Mouse (Mus musculus) frontal cortex, adult (tissue): Measurements from ENCODE around the gene Creg1.
"Not testable (repeated sequence)": the region's sequence is repeated elsewhere in the genome, so short reads cannot be mapped to it uniquely, and the experiment has no call there.

ENCODE experiments used
- ATAC-seq: cut with Nextera tagmentation; 2 replicates; pipeline ENCODE4 v1.9.2; 2017; ENCODE audit warnings: mild to moderate bottlenecking, moderate library complexity, mixed read lengths; ENCODE audit not compliant: low TSS enrichment

Gene Creg1

DNA sequence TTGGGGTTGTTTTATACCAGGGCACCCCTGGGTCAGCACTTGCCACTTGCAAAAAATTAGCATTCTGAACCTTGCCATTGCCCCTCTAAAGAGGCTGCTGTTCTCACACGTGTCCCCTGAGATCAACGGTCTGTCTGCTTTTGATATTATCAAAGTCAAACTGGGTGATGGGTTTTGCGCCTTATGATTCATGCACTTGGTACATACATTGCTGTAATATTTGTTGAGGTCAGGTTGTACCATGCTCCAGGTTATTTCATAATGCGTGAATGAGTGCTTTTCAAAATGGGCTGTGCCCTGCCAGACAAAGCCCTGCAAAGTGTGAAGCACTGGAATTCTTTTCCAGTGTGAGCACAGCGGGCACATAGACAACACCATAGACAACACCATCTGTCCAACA lies 11.7 kb upstream of the Creg1 start:
- ATAC-seq = no peak

GRCm38 (mm10) chr1:165754205-165754604 lies 9.3 kb upstream of the Creg1 start:
- no peak for ATAC-seq

DNA sequence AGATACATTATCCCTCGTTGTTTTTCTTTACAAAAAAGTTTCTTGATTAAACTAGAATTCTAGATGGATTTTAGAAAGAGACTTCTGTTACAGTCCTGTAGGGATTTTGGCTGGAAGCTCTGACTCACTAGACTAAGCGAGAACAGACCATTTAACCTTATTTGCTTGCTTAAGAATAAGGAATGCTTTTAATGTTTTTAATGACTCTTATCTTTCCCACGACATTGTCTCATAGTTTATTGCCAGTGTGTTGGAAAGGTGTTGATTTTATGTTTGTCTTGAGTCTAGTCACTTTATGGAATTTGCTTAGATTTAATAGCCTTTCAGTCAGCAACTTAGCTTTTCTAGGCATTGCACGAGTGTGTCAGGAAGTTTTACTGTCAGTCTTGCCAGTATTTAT lies 8.4 kb upstream of the Creg1 start:
- no peak for ATAC-seq

GRCm38 (mm10) chr1:165761522-165762305 lies 1.8 kb upstream of the Creg1 start:
- no peak for ATAC-seq

DNA sequence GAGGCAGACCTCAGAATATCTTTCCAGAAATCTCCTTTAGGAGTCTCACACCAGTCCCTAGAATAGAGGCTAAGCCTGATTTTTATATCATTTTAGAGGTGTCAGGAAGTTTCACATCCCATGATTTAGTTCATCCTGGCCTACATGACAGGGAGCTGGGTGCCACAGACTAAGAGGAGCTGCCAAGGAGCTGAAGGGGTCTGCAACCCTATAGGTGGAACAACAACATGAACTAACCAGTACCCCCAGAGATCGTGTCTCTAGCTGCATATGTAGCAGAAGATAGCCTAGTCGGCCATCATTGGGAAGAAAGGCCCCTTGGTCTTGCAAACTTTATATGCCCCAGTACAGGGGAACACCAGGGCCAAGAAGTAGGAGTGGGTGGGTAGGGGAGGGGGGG lies 1.0 kb upstream of the Creg1 start:
- not testable (repeated sequence) for ATAC-seq

- ATAC-seq = peak; percentile 31
These were observed 472 bp upstream of the Creg1 start for GRCm38 (mm10) chr1:165762914-165763634.

DNA sequence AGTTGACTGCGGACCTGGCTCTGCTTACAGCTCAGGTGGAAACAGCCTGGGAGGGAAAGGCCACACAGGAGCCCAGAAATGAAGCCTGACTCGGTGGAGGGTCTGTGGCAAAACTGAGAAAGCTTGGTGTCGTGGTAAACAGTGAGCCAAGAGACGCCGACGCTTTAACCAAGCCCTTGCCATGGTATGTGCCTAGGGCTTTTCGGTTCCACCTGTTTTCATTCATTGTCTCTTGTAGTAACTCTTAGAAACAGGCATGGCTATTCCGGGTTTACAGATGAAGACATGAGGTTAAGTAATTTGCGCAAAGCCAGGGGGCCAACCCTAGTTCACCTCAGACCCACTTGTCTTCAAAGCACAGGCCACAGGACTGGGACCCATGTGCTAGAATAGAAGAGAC lies 1.0 kb downstream of the Creg1 start:
- no peak for ATAC-seq

GRCm38 (mm10) chr1:165765041-165765440 lies 1.5 kb downstream of the Creg1 start:
- ATAC-seq = no peak

DNA sequence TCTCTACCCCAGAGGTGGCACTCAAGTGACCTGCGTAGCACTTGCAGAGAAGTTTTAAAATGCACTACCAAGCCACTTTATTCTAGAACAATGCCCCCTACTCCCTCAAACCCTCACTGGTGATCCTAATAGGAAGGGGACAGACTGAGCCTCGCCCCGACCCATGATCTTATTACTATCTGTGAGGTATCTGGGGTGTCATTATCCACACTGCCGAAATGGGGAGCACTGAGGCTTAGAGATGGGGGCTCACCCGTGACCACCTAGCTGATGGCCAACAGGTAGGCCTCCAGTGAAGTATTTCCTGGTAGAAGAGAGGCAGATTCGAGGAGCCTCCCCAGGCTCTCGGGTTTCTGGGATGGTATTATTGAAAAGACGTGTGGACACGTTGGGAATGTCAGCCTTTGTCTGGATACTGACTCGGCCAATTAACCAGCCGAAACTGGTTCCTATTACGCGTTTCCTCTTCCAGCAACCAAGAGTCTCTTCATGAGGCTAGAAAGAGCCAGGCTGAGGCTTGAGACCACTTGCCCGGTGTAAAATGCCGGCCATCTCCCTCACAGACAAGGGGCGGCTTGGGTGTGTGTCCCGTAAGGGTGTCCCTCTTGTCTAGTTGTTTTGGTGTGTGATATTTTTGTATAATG lies 2.2 kb downstream of the Creg1 start:
- ATAC-seq = no peak

DNA sequence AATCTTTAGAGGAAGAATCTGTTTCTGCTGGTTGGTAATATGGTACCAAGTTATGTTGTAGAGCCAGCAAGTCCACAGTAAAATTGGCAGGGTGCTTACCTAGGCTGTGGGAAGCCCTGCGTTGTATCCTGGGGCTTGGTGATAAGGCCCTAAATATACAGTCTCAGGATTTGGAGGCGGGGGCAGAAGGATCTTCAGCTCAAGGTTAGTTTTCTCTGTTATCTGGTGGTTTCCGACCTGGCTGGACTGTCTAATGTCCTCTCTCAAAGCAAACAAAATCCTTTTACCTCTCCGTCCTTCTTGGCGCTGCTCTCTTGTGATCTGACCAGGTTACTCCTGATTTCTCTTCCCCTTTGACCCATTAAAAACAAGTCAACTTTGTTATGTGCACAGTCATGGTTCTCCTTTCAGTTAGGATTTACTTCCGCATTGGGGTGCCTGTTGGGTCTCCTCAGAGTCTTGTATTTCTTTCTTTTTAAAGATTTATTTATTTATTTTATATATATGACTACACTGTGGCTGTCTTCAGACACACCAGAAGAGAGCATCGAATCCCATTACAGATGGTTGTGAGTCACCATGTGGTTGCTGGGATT lies 2.8 kb downstream of the Creg1 start:
- no peak for ATAC-seq

- ATAC-seq = no peak
These were observed 5.5 kb downstream of the Creg1 start for GRCm38 (mm10) chr1:165768894-165769512.

DNA sequence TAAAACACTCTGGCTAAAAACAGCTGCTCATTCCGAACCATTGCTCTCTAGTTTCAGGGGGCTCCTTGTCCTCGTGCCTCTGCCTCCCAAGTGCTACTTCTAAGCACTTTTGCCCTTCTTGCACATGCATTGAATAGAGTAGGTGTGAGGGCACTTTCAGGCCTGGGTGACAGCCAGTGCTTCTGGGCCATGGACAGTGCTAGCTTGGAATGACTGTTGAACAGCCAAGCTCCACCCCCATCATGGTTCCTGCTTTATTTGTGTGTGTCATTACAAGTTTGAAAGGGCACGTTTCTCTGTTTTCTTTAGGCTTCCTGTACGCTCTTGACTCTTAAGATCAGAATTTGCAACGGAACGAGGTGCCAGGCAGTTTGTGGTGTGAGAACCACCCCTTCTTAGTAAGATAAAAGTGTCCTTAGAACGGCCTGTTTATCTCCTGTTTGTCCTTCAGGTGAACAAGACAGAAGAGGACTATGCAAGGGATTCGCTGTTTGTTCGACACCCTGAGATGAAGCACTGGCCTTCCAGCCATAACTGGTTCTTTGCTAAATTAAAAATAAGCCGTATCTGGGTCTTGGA lies 6.7 kb downstream of the Creg1 start:
- no peak for ATAC-seq

DNA sequence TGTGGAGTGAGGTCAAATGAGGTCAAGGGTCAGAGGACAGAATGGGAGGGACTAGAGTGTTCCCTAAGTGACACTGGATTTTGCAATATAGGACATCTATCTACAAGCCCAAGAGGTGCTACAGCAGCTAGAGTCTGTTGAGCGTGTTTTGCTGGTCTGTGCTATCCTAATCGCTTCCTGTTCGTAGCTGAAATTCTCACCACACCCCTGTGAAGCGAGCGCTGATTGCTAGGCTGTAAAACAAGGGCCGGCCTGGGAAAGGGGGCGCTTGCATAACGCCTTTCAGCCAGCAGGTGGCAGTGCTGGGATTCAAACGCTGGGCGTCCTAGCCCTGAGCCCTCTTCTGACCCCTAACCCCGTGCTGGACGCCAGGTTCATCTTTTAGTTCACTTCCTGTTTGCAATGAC lies 7.9 kb downstream of the Creg1 start:
- peak; percentile 54 for ATAC-seq

GRCm38 (mm10) chr1:165771998-165772397 lies 8.5 kb downstream of the Creg1 start:
- ATAC-seq = no peak

- ATAC-seq = peak; percentile 75
These were observed 12.2 kb downstream of the Creg1 start for GRCm38 (mm10) chr1:165775518-165776294.

- ATAC-seq = peak; percentile 36; the same call in 1 of the 2 replicates
These were observed 16.5 kb downstream of the Creg1 start for GRCm38 (mm10) chr1:165779954-165780585.

DNA sequence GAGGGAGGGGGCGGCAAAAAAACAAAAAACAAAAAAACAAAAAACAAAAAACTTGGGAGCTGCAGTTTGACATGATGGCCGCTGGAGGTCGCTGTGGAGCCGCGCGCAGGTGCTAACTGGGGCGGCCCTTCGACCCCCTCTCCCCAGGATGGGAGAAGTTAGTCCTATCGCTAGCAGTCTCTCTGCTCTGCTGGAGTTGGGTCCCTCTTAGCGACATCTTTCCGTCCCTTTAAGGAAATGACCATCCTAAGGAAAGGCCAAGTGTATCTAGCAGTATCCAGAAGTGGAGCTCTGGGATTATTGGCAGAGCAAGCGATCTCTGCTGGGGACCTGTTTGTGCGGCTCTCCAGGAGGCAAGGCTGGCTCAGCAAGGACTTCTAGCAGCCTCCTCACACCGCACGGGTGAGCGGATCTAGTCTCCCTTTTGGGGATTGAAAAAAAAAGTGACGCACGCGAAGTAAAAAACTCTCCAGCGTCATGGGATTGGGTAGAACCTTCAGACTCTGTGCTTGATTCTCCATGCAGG lies 17.1 kb downstream of the Creg1 start:
- ATAC-seq = peak; percentile 41

- no peak for ATAC-seq
These were observed 17.9 kb downstream of the Creg1 start for GRCm38 (mm10) chr1:165781426-165781825.

- ATAC-seq = no peak
These were observed 18.4 kb downstream of the Creg1 start for GRCm38 (mm10) chr1:165781911-165782310.

DNA sequence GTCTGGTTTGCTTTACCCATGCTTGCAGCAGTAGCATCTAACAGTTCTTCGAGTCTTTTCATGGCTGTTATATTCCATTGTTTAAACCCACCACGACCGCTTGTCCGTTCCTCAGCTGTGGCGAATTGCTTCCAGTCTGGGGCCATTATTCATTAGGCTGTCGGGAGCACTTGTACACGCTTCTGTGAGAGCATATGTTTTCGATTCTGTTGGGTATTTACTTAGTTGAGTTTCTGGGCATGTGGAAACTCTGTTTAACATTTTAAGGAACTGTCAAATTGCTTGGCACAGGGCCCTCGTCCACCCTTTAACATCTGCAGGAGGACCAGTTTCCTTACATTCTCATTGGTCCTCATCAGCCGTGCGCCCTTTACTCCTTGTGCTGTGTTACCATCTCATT lies 22.8 kb downstream of the Creg1 start:
- ATAC-seq = no peak
